Mouse (Mus musculus) kidney, adult 11 months (tissue): ENCODE data around the gene Aamdc.
A peak's percentile ranks its signal among the peaks of the same experiment; 100 is the strongest.

Source experiments
- DNase-seq: peaks from one replicate; pipeline ENCODE4 v3.0.0; 2022

Gene Aamdc

DNA sequence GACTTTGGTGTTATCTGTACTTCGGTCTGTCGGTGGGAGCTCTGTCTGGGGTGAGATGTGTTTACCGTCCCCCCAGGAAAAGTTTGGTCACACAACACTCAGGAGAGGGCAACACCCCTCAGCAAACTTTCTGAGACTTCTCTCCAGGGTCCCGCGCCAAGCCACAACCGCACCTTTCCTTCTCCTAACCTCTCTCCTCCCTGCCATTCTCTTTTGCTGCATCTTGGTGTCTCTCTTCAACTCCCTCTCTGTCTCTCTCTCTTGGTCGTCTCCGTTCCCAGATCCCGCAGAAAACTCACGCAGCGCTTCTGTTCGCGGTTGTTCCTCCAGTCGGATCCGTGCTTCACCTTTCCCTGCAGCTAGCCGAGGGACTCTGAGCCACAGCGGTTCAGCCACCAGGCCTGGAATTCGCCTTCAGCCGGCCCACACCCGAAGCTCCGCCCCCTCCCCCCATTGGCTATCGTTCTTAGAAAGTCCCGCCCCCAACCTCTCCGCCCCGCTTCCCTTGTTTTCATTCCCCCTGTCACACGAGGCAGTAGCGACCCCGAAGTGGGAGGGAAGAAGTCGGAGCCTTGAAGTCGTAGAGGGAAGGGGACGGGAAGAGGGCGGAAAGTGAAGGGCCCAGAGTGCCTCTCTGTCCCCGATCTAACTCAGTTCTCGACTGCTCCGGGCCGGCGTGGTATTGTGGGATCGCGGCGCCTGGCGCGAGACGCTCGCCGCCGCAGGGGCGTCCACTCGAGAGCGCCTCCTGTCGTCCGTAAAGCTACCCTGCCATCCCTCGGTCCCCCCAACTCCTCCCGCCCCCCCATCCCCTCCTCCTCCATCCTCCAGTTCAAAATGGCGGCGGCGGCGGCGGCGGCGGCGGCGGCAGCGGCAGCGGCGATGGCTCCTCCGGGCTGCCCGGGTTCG lies at the start of gene Aamdc, which contains the start of gene Rsf1:
Aamdc (minus strand) TSS at position 431 of the 909 bp plus-strand sequence.
Rsf1 (plus strand) TSS at position 823 of the 909 bp plus-strand sequence.
- DNase-seq, result peak; percentile 96

DNA sequence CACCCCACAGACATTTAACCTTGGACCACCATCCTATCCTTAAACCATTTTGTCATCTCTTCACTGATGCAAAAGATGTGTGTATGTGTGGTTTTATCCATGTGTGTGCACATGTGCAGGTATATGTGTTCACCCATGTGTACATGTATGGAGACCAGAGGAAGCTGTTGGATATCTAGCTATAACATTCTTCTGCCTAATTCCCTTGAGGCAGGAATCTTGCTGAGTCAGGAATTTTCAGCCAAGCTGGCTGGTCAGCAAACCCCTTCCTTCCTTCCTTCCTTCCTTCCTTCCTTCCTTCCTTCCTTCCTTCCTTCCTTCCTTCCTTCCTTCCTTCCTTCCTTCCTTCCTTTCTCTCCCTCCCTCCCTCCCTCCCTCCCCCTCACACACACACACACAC lies 44.1 kb upstream of the Aamdc start:
- no peak for DNase-seq

DNA sequence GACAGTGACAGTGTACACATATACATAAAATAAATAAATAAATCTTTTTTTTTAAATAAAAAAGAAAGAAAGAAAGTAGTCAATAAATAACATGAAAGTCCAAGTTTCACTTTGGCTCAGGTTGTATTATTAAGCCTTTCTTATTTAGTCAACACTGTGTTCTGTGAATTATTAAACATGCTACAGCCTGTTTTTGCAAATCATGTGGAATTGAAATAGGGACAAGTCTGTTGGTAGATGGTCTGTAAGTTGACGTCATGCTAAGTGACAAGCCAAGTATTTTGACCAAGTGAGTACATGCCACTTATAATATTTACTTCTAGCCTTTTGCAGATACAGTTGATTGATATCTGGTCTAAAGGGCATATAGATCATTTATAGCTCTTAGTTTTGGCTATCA lies 43.4 kb upstream of the Aamdc start:
- no peak for DNase-seq

DNA sequence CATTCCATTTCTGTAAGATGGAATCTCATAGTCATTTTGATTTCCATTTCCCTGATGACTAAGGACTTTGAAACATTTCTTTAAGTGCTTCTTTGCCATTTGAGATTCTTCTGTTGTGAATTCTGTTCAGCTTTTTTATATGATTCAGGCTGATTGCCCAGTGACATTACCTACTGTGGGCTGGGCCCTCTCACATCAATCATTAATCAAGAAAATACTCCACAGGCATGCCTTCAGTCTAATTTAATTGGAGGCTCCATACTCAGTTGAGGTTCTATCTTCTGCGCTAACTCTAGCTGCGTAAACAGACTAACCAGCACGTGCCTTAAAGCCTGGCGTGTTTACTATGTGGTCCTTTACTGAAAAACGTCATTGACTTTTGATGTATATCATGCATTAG lies 42.0 kb upstream of the Aamdc start:
- peak; percentile 36 for DNase-seq

DNA sequence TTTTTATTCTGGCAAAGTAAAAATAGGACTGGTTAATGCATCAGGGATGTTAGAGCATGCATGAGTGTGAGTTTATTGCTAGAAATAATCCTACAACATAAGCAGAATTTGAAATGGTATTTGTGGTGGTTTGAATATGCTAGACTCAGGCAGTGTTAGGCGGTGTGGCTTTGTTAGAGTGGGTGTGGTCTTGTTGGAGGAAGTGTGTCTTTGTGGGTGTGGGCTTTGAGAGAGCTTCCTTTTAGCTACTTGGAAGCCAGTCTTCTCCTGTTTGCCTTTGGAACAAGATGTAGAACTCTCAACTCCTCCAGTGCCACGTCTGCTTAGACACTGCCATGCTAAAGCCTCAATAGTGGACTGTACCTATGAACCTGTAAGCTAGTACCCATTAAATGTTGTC lies 19.3 kb upstream of the Aamdc start:
- DNase-seq, result no peak

DNA sequence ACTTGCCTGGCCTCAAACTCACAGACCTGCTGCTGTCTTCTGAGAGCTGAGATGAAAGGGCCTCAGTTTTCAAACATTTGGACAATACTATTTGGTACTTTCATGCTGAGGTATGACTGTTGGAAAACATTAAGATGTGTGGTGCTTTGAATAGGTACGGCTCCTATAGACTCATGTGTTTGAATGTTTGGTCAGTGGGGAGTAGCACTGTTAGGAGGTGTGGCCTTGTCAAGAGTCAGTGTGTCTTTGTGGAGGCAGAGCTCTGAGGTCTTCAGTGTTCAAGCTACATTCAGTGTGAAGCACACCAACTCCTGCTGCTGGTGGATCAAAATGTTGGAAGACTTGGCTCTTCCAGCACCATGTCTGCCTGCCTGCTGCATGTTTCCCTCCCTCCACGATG lies 14.2 kb upstream of the Aamdc start:
- DNase-seq, result no peak

DNA sequence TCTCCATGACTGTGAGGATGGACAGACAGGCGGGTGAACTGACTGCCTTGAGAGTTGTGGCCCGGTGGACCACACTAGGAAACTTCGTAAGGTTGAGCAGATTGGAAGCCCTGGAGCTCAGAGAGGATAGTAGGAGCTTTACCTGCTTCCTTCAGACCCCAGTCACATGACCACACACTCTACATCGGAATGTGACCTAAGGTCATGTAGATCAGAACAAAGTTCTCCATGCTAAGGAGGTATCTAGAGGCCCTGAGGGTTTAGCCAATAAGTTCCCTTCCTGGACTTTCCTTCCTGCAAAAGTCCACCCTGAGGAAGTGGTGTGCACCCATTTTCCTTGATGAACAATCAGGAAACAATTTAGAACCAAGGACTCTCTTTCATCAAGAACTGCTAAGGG lies 13.1 kb upstream of the Aamdc start:
- DNase-seq, result no peak

DNA sequence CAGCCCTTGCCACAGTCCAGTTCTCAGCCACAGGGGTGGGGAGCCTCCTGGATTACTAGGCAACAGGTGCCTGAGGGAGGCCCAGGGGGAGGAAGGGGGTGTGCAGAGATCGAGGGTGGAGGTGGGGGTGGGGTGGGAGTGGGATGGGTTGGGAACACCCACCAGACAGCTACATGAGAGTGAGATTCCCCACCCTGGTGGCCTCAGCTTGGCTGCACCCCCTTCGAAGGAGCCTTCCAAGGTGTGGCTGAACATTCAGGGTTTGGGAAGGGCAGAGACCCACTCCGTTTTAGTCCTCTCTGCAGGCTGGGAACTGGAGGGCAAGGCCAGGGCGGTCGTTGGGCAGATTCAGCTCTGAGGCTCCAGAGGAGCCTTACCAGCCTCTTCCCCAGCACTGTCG lies 12.0 kb upstream of the Aamdc start:
- DNase-seq, result no peak

DNA sequence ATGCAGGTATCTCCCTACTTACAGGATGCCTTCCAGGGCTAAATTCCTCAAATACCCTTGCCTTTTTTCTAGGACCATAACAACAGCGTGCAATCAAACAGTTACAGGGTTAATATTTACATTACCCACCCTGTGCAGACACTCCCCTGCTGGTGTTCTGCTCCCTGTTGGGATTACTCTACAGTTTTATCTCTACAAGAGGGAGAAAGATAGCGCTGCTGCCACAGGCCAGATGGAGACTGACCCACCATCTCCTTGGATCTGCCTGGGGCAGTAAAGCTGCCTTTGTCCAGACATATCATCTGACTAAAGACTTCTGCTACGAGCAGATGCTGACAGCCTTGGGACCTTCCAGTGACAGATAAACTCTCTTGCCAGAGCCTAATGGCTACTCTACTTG lies 11.2 kb upstream of the Aamdc start:
- no peak for DNase-seq

DNA sequence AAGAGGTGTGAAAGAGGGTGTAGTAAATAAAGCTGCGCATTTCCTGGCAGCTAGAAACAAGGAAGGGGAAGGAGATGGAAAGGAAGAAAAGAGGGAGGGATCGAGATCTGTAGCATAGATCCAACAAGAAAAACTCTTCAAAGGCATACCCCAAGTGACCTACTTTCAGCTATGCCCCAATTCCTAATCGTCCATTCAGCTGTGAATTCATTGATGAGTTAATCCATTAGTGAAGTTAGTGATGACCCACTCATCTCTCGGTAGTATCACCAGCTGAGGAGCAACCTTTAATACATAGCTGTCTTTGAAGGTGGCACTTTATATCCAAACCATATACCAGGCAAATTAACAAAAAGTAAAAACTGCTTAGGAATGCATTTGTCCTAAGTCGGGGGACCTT lies 9.2 kb upstream of the Aamdc start:
- no peak for DNase-seq

DNA sequence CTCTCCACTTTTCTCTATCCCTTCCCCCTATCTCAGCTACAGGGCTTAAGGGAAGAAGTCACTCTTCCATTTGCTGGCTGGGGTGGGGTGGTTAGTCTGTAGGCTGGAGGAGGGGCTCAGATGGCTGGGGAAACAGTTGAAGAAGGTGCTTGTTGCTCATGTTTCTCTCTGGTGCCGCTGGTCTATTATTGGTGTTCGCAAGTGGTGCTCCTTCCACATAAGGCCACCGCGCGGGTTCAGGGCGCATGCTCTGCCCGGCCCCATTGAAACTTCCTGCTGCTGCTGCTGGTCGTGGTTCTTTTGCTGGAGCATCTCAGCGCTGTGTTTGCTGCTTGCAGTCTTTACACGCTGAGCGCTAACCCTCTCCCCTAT lies 1.5 kb upstream of the Aamdc start:
- peak; percentile 82 for DNase-seq

DNA sequence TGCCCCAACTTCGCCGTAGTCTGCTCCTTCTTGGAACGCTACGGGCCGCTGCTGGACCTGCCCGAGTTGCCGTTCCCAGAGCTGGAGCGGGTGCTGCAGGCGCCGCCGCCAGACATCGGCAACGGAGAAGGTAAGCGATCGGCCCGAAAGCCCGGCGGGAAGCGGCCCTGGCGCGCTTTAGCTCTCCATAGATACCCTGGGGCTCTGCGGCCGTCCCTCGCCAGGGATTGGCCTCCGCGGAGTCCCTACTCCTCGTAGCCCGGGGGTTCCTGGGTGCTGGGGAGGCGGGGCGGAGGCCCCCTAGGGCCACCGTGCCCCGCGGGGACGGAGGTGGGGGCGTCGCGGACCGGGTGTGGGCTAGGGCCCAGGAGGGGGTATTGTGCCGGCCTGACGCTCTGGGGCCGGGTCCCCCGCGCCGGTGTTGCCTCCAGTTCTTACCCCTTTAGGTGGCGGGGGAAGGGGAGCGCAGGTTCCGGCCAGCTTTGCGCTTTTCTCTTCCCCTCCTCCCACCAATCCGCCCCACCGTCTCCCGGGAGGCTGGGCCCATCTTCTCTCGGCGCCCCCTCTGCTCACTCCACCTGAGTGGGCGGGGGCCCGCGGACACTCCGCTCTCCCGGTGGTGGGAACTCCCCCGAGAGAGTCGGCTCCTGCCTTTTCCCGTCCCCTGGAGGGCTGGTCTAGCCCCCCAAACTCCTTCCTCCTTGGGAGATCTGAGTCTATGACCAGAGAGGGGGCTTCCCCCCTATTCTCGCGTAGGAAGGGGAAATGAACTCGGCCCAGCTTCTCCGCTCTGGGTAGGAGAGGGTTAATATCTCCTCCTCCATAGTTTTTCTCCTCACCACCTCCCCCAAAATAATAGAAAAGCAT lies 912 bp upstream of the Aamdc start:
- DNase-seq, result peak; percentile 49

DNA sequence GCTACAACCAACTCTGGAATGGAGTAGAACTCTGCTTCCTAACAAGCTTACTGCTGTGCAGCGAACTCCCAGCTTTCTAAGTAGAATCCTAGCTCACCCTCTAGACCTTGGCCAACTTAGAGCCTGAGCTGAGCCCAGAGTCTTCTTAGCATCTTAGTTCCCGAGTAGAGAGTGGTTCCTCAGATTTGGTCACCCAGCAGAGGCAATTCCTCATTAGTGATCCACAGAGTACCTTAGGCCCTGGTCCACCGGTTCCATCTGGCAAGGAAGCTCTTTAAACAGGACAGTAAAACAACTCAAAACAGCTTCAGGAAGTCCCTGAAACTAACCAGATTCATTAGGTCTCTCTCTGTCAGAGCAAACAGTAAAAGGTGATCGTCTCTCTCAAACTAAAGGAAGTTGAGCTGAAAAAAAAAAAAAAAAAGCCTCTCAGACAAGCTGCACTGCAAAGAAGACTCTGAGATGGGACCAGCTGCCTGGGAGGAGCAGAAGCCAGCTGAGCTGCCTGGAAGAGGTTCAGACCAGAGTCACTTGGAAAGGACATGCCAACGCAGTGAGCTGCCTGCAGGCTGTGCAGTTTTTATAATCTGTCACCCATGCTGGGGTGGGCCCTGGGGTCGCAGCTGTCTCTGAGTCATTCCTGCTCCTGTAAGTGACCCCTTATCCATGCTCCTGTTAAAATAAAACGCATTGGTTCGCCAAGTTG lies 783 bp downstream of the Aamdc start:
- DNase-seq, result peak; percentile 46

DNA sequence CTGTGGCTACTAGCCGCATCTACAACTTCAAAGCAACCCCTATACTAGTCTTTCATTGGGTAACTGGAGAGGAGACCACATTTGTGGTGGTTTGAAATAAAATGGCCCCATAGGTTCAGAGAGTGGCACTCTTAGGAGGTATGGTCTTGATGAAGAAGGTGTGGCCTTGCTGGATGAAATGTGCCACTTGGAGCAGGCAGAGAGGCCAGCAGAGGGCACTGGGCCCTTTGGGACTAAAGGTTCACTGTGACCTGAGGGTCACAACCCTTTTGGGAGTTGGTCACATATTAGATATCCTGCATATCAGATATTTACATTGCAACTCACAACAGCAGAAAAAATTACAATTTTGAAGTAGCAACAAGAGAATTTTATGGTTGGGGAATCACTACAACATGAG lies 8.9 kb downstream of the Aamdc start:
- no peak for DNase-seq

DNA sequence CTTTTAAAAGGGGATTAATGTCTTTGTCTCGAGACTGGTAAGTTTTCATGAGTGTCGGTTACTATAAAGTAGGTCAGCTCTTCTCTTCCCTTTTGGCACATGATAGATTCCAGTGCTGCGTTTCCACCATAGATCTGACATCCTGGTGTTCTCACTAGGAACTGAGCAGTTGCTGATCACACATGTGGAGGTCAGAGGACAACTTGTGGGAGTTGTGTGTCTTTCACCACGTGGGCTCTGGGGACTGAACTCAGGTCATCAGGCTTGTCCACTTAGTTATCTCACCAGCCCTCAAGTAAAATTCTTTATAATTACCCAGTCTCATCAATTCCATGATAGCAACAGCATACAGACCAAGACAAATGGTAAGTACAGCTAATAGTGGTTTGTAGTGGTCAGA lies 9.9 kb downstream of the Aamdc start:
- no peak for DNase-seq

DNA sequence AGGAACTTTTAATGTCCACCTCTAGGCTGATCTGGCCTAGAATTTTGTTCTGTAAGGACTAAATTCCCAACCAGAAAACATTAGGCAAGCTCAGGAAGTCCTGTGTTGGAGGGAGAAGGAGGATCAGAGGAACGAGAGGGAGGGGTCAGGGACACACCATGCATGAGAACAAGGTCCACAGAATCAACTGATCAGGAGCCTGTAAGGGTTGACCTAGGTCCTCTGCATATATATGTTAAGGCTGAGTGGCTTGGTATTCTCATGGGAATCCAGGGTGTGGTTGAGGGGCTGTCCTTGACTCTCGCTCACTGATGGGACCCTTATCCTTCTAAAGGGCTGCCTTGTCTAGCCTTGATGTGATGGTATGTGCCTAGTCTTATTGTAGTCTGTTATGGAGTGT lies 15.7 kb downstream of the Aamdc start:
- no peak for DNase-seq

DNA sequence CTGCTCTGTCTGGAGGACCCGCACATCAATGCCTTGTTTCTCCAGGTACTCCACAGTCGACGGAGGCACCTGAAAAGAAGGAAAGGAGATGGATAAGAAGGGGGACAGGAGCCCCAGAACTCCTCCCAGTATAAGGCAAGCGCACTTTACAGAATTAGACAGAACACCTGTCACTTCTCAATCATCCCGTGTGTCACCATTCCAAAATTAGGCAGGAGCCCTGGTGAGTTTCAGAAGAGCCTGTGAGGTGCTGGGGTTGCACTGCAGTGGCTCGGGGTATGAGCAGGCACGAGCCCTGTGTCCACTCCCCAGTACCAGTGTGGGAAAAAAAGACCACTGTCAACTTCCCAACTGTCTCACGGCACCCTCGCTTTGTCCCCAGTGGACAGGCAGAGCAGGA lies 28.6 kb downstream of the Aamdc start:
- no peak for DNase-seq

DNA sequence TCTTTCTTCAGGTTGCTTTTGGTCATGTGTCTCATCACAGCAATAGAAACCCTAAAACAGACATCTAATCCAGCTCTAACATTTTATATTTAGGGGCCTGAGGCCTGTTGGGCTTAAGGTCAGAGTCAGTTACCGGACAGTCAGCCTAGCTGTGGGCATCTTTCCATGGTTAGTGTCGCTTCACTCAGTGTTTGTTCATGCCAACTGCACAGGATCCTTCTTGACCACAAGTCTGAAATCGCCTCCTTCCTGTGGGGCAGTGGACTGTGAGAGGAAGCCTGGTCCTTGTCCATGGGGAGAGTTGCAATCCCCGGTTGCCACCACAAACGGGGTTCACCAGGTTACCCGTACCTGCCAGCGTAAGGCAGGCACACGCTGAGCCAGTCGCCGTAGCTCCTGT lies 30.0 kb downstream of the Aamdc start:
- no peak for DNase-seq

DNA sequence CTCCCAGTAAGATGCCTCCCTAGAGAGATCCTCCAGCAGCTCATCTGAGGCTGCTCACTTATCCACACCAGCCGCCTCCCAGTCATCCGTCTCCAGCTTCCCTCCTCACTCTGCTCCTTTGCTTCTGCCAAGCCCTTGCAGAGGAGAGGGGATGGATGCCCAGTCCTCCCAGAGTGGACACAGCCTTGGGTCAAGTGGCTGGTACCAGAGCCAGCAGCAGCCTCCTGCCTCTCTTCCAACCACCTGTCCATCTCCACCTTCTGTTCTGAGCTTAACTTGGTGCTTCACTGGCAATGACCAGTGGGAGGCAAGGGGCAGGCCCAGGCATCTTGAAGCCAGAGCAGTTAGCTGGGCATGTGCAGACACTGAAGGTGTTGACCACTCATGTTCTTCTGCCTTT lies 32.8 kb downstream of the Aamdc start:
- no peak for DNase-seq

DNA sequence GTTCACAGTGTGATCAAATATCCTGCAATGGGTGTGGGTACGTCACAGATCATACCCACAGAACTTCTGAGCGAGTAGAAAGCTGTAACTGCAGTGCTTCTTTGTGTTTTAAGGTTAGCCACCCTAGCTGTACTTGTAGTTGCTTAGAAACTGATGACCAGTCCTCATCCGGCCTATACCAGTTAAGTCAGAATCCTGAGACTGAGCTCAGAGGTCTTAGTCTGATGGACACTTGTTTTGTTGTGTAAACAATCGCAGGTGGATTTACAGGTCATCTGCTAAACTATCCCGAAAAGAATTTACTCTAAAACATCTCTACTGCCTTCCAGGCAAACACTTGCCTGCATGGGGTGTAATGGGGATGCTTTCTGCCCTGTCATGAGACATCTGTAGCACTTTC lies 42.7 kb downstream of the Aamdc start:
- no peak for DNase-seq

DNA sequence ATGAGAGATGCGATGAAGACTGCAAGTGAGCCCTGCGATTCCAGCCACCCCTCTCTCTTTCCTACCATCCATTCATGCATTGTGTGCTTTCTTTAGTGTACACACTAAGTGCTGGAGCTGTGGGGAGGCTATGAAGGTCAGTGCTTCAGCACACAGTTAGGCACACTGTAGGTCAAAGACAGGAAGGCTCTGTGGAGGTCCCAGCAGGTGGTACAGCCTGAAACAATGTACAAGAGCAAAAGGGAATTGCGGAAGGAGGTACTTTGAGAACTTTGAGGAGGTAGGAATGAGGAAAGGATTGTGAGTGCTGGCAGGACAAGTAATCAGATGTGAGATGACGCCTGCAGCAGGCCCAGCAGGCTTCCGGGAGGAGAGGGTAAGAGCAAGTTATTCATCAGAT lies 43.8 kb downstream of the Aamdc start:
- DNase-seq, result no peak

DNA sequence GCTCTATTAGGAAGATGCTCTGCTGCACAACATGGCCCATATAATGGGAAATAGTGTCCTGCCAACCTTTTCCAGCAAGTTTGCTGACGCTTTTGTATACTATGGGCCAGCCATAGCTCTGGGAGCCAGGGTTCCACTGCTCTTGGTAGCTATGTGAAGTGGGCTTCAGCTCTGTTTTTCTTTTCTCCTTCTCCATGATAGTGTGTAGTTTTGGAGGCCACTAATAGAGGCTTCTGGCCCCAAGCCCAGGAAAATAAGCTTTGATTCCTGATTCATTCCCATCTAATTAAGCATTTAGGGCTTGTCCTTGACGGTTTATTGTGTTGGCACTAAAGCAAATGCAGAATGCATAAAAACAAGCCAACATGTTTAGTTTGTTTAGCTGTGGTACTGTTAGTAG lies 59.4 kb downstream of the Aamdc start:
- DNase-seq, result no peak

DNA sequence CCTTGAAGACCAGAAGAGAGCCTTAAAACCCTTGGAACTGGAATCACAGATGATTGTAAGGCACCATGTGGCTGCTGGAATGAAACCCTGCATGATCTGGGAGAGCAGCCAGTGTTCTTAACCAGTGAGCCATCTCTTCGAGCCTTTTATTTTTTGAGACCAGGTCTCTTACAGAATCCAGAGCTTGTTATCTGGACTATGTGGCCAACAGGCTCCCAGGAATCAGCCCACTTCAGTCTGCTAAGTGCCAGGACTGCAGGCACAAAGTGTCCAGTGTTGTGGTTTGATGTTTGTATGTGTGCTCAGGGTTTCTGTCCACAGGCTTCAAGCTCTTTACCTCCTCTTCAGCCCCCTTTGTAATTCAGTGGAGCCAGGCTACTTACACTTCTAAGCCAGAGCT lies 64.5 kb downstream of the Aamdc start:
- no peak for DNase-seq
